Mouse (Mus musculus): ENCODE data around the gene Ckap5.

GRCm38 (mm10) chr2:91568125-91568524, 41.6 kb downstream of the Ckap5 start:
- no peak for TF ChIP-seq POLR2A (IDR thresholded peaks at IDR 0.05; ENCODE audit: low read depth, low read length)
- TF ChIP-seq CTCF (IDR thresholded peaks at IDR 0.05; ENCODE audit: extremely low read depth, insufficient read depth, insufficient read length, insufficient replicate concordance) = no peak

All from spleen, adult 2 months (tissue).